In the genomic region with DNA sequence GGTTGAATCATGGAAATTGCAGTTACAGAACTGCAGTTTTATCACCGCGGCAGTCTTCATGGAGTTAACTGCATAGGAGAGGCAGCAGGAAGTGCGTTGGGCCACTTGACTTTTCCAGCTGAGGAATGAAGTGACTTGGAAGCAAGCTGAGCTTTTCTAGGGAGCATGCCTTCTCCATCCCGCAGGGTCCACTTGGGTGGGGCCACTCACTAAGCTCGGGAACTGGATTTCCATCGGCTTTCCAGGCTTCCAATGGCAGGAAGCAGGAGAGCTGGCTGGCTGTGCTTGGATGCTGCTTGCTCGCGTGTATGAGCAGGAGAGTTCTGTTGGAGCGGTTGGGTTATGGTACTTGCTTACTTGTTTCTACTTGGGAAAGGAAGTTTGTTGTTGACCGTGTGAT, we compare ENCODE assay signal across 9 mouse cellular contexts.
DNase-seq lines count a peak whose midpoint lies in the region; ATAC-seq and TF ChIP-seq lines count a peak whose summit lies in the region.
"Had no signal": no experiment of that assay in that cellular context is flagged by ENCODE, and none has a peak within 500 bp of the region (broad histone marks: within the 10 kb centered on the region; RNA-seq: fewer than 3 reads in every experiment).

No protein-coding gene starts in this region.

- DNase-seq in left cerebral cortex, adult 2 months (ENCODE audit: extremely low spot score in 1 of 2, low spot score in 2 of 2): no peak
- DNase-seq in left cerebral cortex, postnatal 25 days (ENCODE audit: low spot score in 2 of 2): no peak
- DNase-seq in heart, adult 2 months: peak; percentile 70 to 79
- DNase-seq in kidney, postnatal 14 days: peak; percentile 60
- no peak for DNase-seq in left cerebral cortex, adult 18-20 months (ENCODE audit: low spot score in 2 of 2)
- no peak for DNase-seq in left cerebral cortex, adult 11 months (ENCODE audit: low spot score)
- DNase-seq: cerebellum, adult 11 months had no signal

- H3K27me3 ChIP-seq in heart, adult 2 months (ENCODE audit: control insufficient read depth, insufficient read depth, low read length): no peaks in the 10 kb centered on the region
- no peaks in the 10 kb centered on the region for H3K27me3 ChIP-seq in stomach, embryonic 14.5 days (ENCODE audit: control insufficient read depth, insufficient read depth, low read length)
- H3K27me3 ChIP-seq in neural tube, embryonic 15.5 days (replicated peaks): no peaks in the 10 kb centered on the region

- TF ChIP-seq EP300 in heart, adult 2 months (IDR thresholded peaks at IDR 0.05; ENCODE audit: insufficient read depth, low read depth, low read length): 0 out of 2 replicates have a peak, but pooled peaks have one; percentile 18

- H3K9ac ChIP-seq in heart, adult 2 months (ENCODE audit: low read depth, low read length): peak overlapping the region; percentile 70
- H3K9ac ChIP-seq in stomach, embryonic 14.5 days (replicated peaks; ENCODE audit: low read depth, low read length): no peak overlapping the region
- H3K9ac ChIP-seq in neural tube, embryonic 15.5 days (replicated peaks): no peak overlapping the region

- TF ChIP-seq CTCF in left cerebral cortex, adult 2 months (IDR thresholded peaks at IDR 0.05): no peak
- no peak for TF ChIP-seq CTCF in heart, adult 2 months (IDR thresholded peaks at IDR 0.05)

- peak overlapping the region; percentile 61 for H3K27ac ChIP-seq in left cerebral cortex, adult 2 months
- peak overlapping the region; percentile 59 for H3K27ac ChIP-seq in heart, adult 2 months
- H3K27ac ChIP-seq in stomach, embryonic 14.5 days (ENCODE audit: low read length): peak overlapping the region; percentile 48
- no peak overlapping the region for H3K27ac ChIP-seq in neural tube, embryonic 15.5 days (replicated peaks)

- TF ChIP-seq POLR2A in heart, adult 2 months (IDR thresholded peaks at IDR 0.05; ENCODE audit: insufficient read depth, low read depth, low read length): peak; percentile 72

- peaks cover 30% of the 10 kb centered on the region for H3K4me1 ChIP-seq in heart, adult 2 months (ENCODE audit: control insufficient read depth, insufficient read depth, low read length)
- H3K4me1 ChIP-seq in stomach, embryonic 14.5 days (ENCODE audit: control insufficient read depth, insufficient read depth, low read length): peaks cover 47% of the 10 kb centered on the region
- H3K4me1 ChIP-seq in neural tube, embryonic 15.5 days: 0 out of 2 replicates have a peak, but pooled peaks cover 8% of the 10 kb centered on the region

- no peaks in the 10 kb centered on the region for H3K9me3 ChIP-seq in stomach, embryonic 14.5 days (ENCODE audit: control insufficient read depth, low read depth, low read length)
- no peaks in the 10 kb centered on the region for H3K9me3 ChIP-seq in neural tube, embryonic 15.5 days (replicated peaks)

- intact Hi-C loops in left cerebral cortex, adult 2 months (cut with DNase I): loop anchor here (10.0 kb wide), 1 partner anchor 448 kb away; no protein-coding TSS in a partner anchor
- intact Hi-C loops in left cerebral cortex, postnatal 25 days (cut with DNase I): loop anchor here (10.0 kb wide), 1 partner anchor 68 kb away; no protein-coding TSS in a partner anchor
- intact Hi-C loops in heart, adult 2 months (cut with DNase I): loop anchor here (10.0 kb wide), 1 partner anchor 68 kb away; no protein-coding TSS in a partner anchor

- 15% methylated on average over 10 of the region's 10 CpGs for WGBS in heart, adult 2 months
- 44% methylated on average over 10 of the region's 10 CpGs for WGBS in stomach, embryonic 14.5 days
- 59% methylated on average over 10 of the region's 10 CpGs for whole genome bisulfite sequencing in neural tube, embryonic 15.5 days

- no peak for ATAC-seq in stomach, embryonic 14.5 days (ENCODE audit: insufficient number of reproducible peaks, insufficient read depth, low FRiP score, low read depth)
- no peak for ATAC-seq in neural tube, embryonic 15.5 days (ENCODE audit: low FRiP score)

- no peak overlapping the region for H3K4me2 ChIP-seq in stomach, embryonic 14.5 days (replicated peaks; ENCODE audit: low read depth, low read length)
- H3K4me2 ChIP-seq in neural tube, embryonic 15.5 days: no peak overlapping the region

- peaks cover 4% of the 10 kb centered on the region for H3K36me3 ChIP-seq in heart, adult 2 months (ENCODE audit: control insufficient read depth, insufficient read depth, low read length)
- H3K36me3 ChIP-seq in stomach, embryonic 14.5 days (ENCODE audit: control insufficient read depth, insufficient read depth, low read length): no peaks in the 10 kb centered on the region
- H3K36me3 ChIP-seq in neural tube, embryonic 15.5 days: no peaks in the 10 kb centered on the region

- H3K4me3 ChIP-seq in left cerebral cortex, adult 2 months: peak overlapping the region; percentile 30
- peak overlapping the region; percentile 29 for H3K4me3 ChIP-seq in heart, adult 2 months
- H3K4me3 ChIP-seq in stomach, embryonic 14.5 days (ENCODE audit: low read depth, low read length): no peak overlapping the region
- no peak overlapping the region for H3K4me3 ChIP-seq in neural tube, embryonic 15.5 days (replicated peaks)

- H3K79me2 ChIP-seq in heart, adult 2 months (replicated peaks; ENCODE audit: control insufficient read depth, insufficient read depth, low read length): no peaks in the 10 kb centered on the region

Comparison
In these comparisons a context has a peak if more than half of its experiments do, and no peak if none do; other contexts are left out.
1. DNase-seq: peak in heart, adult 2 months (2 of 2) and kidney, postnatal 14 days (single experiment); none in left cerebral cortex, adult 2 months (0 of 2), left cerebral cortex, postnatal 25 days (0 of 2), left cerebral cortex, adult 18-20 months (0 of 2) and left cerebral cortex, adult 11 months (single experiment).
2. H3K4me3 ChIP-seq: peak in left cerebral cortex, adult 2 months (single experiment) and heart, adult 2 months (single experiment); none in stomach, embryonic 14.5 days (single experiment) and neural tube, embryonic 15.5 days (single experiment).